Mouse (Mus musculus): ENCODE measurements around the gene Cyp17a1. TPM values are rescaled to one million over a fixed set of nuclear protein-coding genes. Genes with fewer than 3 reads are reported as not detected.

The Cyp17a1 gene
- total and polyA plus RNA-seq, 2 experiments from 2014 or later, result not detected

GRCm38 (mm10) chr19:46635766-46636165 lies 37.2 kb downstream of the Cyp17a1 start:
- no peaks in the 10 kb centered on the region for H3K9me3 ChIP-seq (ENCODE audit: low read length)
- no peak overlapping the region for H3K27ac ChIP-seq (ENCODE audit: low read depth, low read length)
- no peak overlapping the region for H3K9ac ChIP-seq (replicated peaks; ENCODE audit: low read length, poor library complexity, severe bottlenecking)
- DNase-seq (ENCODE audit: low spot score) (no peak), ATAC-seq (ENCODE audit: low FRiP score) (no peak)
- 57% methylated on average over 9 of the region's 9 CpGs for WGBS
- no peak overlapping the region for H3K4me3 ChIP-seq (ENCODE audit: low read depth, low read length)
- H3K36me3 ChIP-seq (ENCODE audit: insufficient read depth, low read length), result no peaks in the 10 kb centered on the region
- no peak overlapping the region for H3K4me2 ChIP-seq (ENCODE audit: low read depth, low read length, poor library complexity, severe bottlenecking)
- TF ChIP-seq CTCF (IDR thresholded peaks at IDR 0.05), result no peak
- no peaks in the 10 kb centered on the region for H3K4me1 ChIP-seq (ENCODE audit: insufficient read depth, low read length)
- no peaks in the 10 kb centered on the region for H3K27me3 ChIP-seq (ENCODE audit: insufficient read depth, low read length)

GRCm38 (mm10) chr19:46631637-46632036 lies 41.3 kb downstream of the Cyp17a1 start:
- Histone ChIP-seq H3K4me1 (ENCODE audit: insufficient read depth, low read length) (no peaks in the 10 kb centered on the region; the same call in 1 of the 2 replicates), H3K9ac (replicated peaks; ENCODE audit: low read length, poor library complexity, severe bottlenecking) (no peak overlapping the region), H3K4me3 (ENCODE audit: low read depth, low read length) (no peak overlapping the region), H3K27ac (ENCODE audit: low read depth, low read length) (no peak overlapping the region), H3K4me2 (ENCODE audit: low read depth, low read length, poor library complexity, severe bottlenecking) (no peak overlapping the region), H3K36me3 (ENCODE audit: insufficient read depth, low read length) (no peaks in the 10 kb centered on the region), H3K27me3 (ENCODE audit: insufficient read depth, low read length) (no peaks in the 10 kb centered on the region), H3K9me3 (ENCODE audit: low read length) (no peaks in the 10 kb centered on the region)
- ATAC-seq (ENCODE audit: low FRiP score), result no peak
- WGBS, result 69% methylated on average over 9 of the region's 9 CpGs
- DNase-seq (ENCODE audit: low spot score), result no peak
- no peak for TF ChIP-seq CTCF (IDR thresholded peaks at IDR 0.05)

GRCm38 (mm10) chr19:46629807-46630206 lies 43.2 kb downstream of the Cyp17a1 start:
- WGBS, result 65% methylated on average over 9 of the region's 9 CpGs
- ATAC-seq (ENCODE audit: low FRiP score) (no peak), DNase-seq (ENCODE audit: low spot score) (no peak)
- Histone ChIP-seq H3K36me3 (ENCODE audit: insufficient read depth, low read length) (no peaks in the 10 kb centered on the region), H3K4me1 (ENCODE audit: insufficient read depth, low read length) (no peaks in the 10 kb centered on the region; the same call in 1 of the 2 replicates), H3K4me2 (ENCODE audit: low read depth, low read length, poor library complexity, severe bottlenecking) (no peak overlapping the region), H3K9ac (replicated peaks; ENCODE audit: low read length, poor library complexity, severe bottlenecking) (no peak overlapping the region), H3K9me3 (ENCODE audit: low read length) (no peaks in the 10 kb centered on the region), H3K27me3 (ENCODE audit: insufficient read depth, low read length) (no peaks in the 10 kb centered on the region), H3K27ac (ENCODE audit: low read depth, low read length) (no peak overlapping the region), H3K4me3 (ENCODE audit: low read depth, low read length) (no peak overlapping the region)
- no peak for TF ChIP-seq CTCF (IDR thresholded peaks at IDR 0.05)

- ATAC-seq (ENCODE audit: low FRiP score) (no peak), DNase-seq (ENCODE audit: low spot score) (no peak)
- no peak overlapping the region for H3K4me2 ChIP-seq (ENCODE audit: low read depth, low read length, poor library complexity, severe bottlenecking)
- H3K9ac ChIP-seq (replicated peaks; ENCODE audit: low read length, poor library complexity, severe bottlenecking), result no peak overlapping the region
- WGBS, result 86% methylated on average over 10 of the region's 10 CpGs
- no peak for TF ChIP-seq CTCF (IDR thresholded peaks at IDR 0.05)
- H3K27me3 ChIP-seq (ENCODE audit: insufficient read depth, low read length), result no peaks in the 10 kb centered on the region
- no peaks in the 10 kb centered on the region for H3K9me3 ChIP-seq (ENCODE audit: low read length)
- no peak overlapping the region for H3K27ac ChIP-seq (ENCODE audit: low read depth, low read length)
- peaks cover 5% of the 10 kb centered on the region; the same call in 1 of the 2 replicates for H3K4me1 ChIP-seq (ENCODE audit: insufficient read depth, low read length)
- H3K36me3 ChIP-seq (ENCODE audit: insufficient read depth, low read length), result no peaks in the 10 kb centered on the region
- H3K4me3 ChIP-seq (ENCODE audit: low read depth, low read length), result no peak overlapping the region
These were observed 44.6 kb downstream of the Cyp17a1 start for GRCm38 (mm10) chr19:46628403-46628802.

GRCm38 (mm10) chr19:46625519-46625918 lies 47.5 kb downstream of the Cyp17a1 start:
- ATAC-seq (ENCODE audit: low FRiP score) (no peak), DNase-seq (ENCODE audit: low spot score) (no peak)
- no peaks in the 10 kb centered on the region for H3K36me3 ChIP-seq (ENCODE audit: insufficient read depth, low read length)
- no peak overlapping the region for H3K4me3 ChIP-seq (ENCODE audit: low read depth, low read length)
- no peaks in the 10 kb centered on the region for H3K27me3 ChIP-seq (ENCODE audit: insufficient read depth, low read length)
- peaks cover 17% of the 10 kb centered on the region; the same call in 1 of the 2 replicates for H3K4me1 ChIP-seq (ENCODE audit: insufficient read depth, low read length)
- no peak overlapping the region for H3K4me2 ChIP-seq (ENCODE audit: low read depth, low read length, poor library complexity, severe bottlenecking)
- H3K9me3 ChIP-seq (ENCODE audit: low read length), result no peaks in the 10 kb centered on the region
- TF ChIP-seq CTCF (IDR thresholded peaks at IDR 0.05), result no peak
- 72% methylated on average over 10 of the region's 10 CpGs for WGBS
- no peak overlapping the region for H3K27ac ChIP-seq (ENCODE audit: low read depth, low read length)
- no peak overlapping the region for H3K9ac ChIP-seq (replicated peaks; ENCODE audit: low read length, poor library complexity, severe bottlenecking)

GRCm38 (mm10) chr19:46625015-46625414 lies 48.0 kb downstream of the Cyp17a1 start:
- no peak overlapping the region for H3K4me3 ChIP-seq (ENCODE audit: low read depth, low read length)
- WGBS, result 95% methylated on average over 12 of the region's 12 CpGs
- H3K9ac ChIP-seq (replicated peaks; ENCODE audit: low read length, poor library complexity, severe bottlenecking), result no peak overlapping the region
- peaks cover 20% of the 10 kb centered on the region; the same call in 1 of the 2 replicates for H3K4me1 ChIP-seq (ENCODE audit: insufficient read depth, low read length)
- ATAC-seq (ENCODE audit: low FRiP score) (no peak), DNase-seq (ENCODE audit: low spot score) (no peak)
- no peaks in the 10 kb centered on the region for H3K36me3 ChIP-seq (ENCODE audit: insufficient read depth, low read length)
- TF ChIP-seq CTCF (IDR thresholded peaks at IDR 0.05), result no peak
- no peaks in the 10 kb centered on the region for H3K27me3 ChIP-seq (ENCODE audit: insufficient read depth, low read length)
- no peak overlapping the region for H3K27ac ChIP-seq (ENCODE audit: low read depth, low read length)
- no peaks in the 10 kb centered on the region for H3K9me3 ChIP-seq (ENCODE audit: low read length)
- no peak overlapping the region for H3K4me2 ChIP-seq (ENCODE audit: low read depth, low read length, poor library complexity, severe bottlenecking)
